Mouse (Mus musculus) embryonic fibroblast, embryonic 13.5 days (primary cell): ENCODE measurements around the gene Morf4l1.

Experiments used
- CTCF ChIP-seq: IDR thresholded peaks from 2 replicates; pipeline ENCODE4 v1.5.1; 2011; ENCODE audit warnings: mild to moderate bottlenecking, control low read depth, low read length, moderate library complexity, borderline replicate concordance; ENCODE audit not compliant: insufficient read depth
- POLR2A ChIP-seq: IDR thresholded peaks from 2 replicates; pipeline ENCODE4 v1.6.1; 2011; ENCODE audit warnings: low read depth, mild to moderate bottlenecking, control low read depth, low read length, moderate library complexity

DNA sequence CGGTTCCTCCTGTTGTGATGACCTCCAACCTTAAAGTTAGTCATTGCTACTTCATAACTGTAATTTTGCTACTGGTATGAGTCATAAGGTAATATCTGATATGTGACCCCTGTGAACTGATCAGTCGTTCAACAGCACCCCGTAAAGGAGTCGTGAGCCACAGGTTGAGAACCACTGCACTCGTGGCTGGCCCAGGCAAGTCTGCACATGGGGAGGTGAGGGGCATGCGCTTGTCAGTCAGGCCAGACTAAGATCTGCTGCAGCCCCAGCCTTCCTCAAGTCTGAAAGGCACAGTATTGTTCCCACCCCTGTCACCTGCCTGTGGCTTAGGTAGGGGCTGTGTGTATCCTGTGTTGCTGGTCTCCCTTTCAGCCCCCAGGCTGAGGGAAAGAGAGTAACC, 45.8 kb downstream of the Morf4l1 start:
- no peak for TF ChIP-seq CTCF
- TF ChIP-seq POLR2A, result no peak
